Mouse (Mus musculus) thymus, adult 2 months (tissue): ENCODE measurements at regions not wholly inside any gene's neighbourhood (a gene's known extent, or its start where the extent isn't known, plus 50 kb on each side); places are given as distances from the start of the nearest gene placed in this dataset.

Experiments used
- DNase-seq: peaks from one replicate; pipeline ENCODE4 v3.0.0; 2021
- H3K27ac ChIP-seq: fragments of 200-500 bp; 2 replicates; pipeline ENCODE4 v1.5.1; 2012; ENCODE audit warnings: low read length, control low read depth; ENCODE audit not compliant: control insufficient read depth, insufficient read depth
- H3K27me3 ChIP-seq: fragments of 200-500 bp; 2 replicates; pipeline ENCODE4 v1.6.1; 2012; ENCODE audit warnings: mild to moderate bottlenecking, low read length, moderate library complexity, mixed read lengths; ENCODE audit not compliant: control insufficient read depth, insufficient read depth
- H3K36me3 ChIP-seq: fragments of 200-500 bp; 2 replicates; pipeline ENCODE4 v1.6.1; 2012; ENCODE audit warnings: mild to moderate bottlenecking, low read length, moderate library complexity; ENCODE audit not compliant: control insufficient read depth, insufficient read depth
- H3K4me1 ChIP-seq: fragments of 200-500 bp; replicated peaks from 2 replicates; pipeline ENCODE4 v1.6.1; 2012; ENCODE audit warnings: low read length; ENCODE audit not compliant: control insufficient read depth, insufficient read depth
- H3K4me3 ChIP-seq: fragments of 200-500 bp; 2 replicates; pipeline ENCODE4 v1.5.1; 2012; ENCODE audit warnings: mild to moderate bottlenecking, low read length, control low read depth, moderate library complexity; ENCODE audit not compliant: control insufficient read depth, insufficient read depth
- CTCF ChIP-seq: fragments of 200-500 bp; IDR thresholded peaks from 2 replicates; pipeline ENCODE4 v1.5.1; 2012; ENCODE audit warnings: mild to moderate bottlenecking, control low read depth, low read length, moderate library complexity, borderline replicate concordance; ENCODE audit not compliant: control insufficient read depth, poor library complexity, insufficient read depth; ENCODE audit errors: extremely low read depth
- POLR2A ChIP-seq: fragments of 200-500 bp; IDR thresholded peaks from 2 replicates; pipeline ENCODE4 v1.6.1; 2012; ENCODE audit warnings: mild to moderate bottlenecking, low read length, control low read depth, moderate library complexity; ENCODE audit not compliant: control insufficient read depth, poor library complexity, insufficient read depth; ENCODE audit errors: extremely low read depth
- WGBS: fragments of 180-500 bp; shearing (Covaris S2); methylation state at CpG from one replicate; pipeline ENCODE4 v1.1.7; 2018; 5-methylcytosine and 5-hydroxymethylcytosine counted together

DNA sequence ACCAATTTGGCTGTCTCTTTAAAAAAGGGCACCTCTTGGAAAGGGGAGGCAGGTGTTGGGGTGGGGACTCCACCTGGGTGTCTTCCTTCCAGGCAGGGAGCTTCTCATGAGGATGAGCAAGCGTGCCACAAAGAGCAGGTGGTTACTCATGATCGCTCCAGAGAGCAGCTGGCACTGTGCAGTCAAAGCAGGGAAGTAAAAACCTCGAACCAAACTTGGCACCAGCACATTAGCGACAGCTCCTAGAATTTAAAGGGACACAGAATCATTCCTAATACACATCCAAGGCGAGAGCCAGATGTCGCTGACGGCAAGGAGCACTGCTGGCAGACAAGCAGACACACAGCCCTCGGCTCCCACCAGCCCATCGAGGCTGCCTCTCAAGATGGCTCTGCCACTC lies 70.4 kb downstream of the Irx5 start:
- 71% methylated on average over 9 of the region's 9 CpGs for WGBS
- no peaks in the 10 kb centered on the region for H3K36me3 ChIP-seq

DNA sequence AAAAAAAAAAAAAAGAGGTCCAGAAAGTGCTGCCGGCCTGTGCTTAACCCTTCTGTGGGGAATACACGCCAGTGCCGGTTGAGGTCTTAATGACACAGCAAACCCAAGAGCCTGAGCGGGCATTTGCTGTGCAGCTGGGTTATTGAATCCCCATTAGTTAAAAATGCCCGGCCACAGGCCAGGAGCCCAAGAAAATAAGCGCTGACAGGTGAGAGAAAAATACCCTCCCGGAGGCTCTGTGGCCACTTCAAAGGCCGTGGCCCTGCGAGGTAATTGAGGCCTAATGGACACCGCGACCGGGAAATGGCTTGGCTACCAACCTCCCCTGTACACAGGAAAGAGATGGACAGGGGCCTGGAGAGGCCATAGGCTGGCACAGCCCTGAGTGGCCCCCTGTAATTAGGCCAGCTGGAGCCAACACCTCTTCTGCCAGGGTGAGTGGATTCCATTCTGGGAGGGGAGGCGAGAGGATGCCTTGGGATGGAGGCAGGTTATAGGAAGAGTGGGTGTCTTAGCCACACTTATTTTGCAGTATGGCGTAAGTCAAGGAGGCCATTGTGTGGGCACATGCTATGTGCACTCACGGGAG lies 79.7 kb downstream of the Irx5 start:
- no peak for DNase-seq
- Histone ChIP-seq H3K36me3 (no peaks in the 10 kb centered on the region), H3K4me3 (no peak overlapping the region), H3K27ac (no peak overlapping the region), H3K27me3 (no peaks in the 10 kb centered on the region), H3K4me1 (no peaks in the 10 kb centered on the region)
- no peak for TF ChIP-seq CTCF
- TF ChIP-seq POLR2A = no peak
- 84% methylated on average over 15 of the region's 15 CpGs for WGBS

More for the DNA sequence above, 70.4 kb downstream of the Irx5 start:
- H3K4me1 ChIP-seq = no peaks in the 10 kb centered on the region
- no peak overlapping the region for H3K4me3 ChIP-seq
- no peak overlapping the region for H3K27ac ChIP-seq
- no peaks in the 10 kb centered on the region for H3K27me3 ChIP-seq
- DNase-seq = no peak
- TF ChIP-seq POLR2A = no peak
- no peak for TF ChIP-seq CTCF

DNA sequence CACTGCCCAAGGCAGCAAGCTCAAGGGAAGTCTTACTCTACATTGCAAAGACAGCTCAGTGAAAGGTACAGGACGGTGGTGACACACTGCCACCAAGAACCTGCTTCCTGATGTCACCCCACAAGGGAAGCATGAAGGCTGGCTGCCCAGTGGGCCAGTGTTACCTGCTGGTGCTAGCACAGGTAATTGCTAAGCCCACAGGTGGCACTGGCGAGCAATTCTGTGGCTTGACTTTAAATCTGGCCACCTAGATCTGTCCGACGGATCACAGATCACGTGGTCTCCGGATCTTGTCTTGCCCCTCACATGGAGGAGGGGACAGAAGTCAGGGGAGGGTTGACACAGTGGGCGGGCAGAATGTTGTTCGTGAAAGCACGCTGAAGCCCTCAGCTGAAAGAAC lies 80.9 kb downstream of the Irx5 start:
- no peak overlapping the region for H3K27ac ChIP-seq
- DNase-seq = no peak
- TF ChIP-seq POLR2A (no peak), CTCF (no peak)

DNA sequence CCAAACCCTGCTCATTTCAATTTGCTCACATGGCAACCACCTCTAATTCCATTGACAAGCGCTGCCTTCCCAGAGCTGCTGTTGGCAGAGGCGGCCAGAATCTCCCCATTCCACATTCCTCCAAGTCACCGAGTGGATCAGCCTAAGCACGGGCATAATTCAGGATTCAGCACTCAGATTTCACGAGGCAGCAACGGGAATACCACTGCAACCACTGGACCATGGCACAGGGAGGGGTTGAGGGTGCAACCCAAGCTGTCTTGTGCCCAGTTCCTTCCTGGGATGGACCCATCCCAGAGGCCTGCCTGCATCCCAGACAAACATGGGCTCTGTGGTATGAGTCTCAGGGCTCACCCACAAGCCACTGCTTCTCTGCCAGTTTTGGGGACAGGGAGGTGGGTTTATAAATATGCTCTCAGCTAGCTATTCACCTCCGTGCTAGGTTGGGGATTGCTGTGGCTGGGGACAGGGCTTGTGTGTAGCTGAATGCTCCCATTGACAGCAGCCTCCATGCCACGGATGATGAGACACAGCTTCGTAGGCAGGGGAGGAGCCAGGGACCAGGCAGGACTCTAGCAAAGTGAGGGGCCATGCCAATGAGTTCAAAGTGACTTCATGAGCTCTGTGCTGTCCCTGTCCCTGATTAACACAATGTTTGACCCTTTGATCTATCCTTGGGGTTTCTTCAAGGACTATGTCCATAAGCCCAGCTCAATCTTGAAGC lies 82.5 kb downstream of the Irx5 start:
- Histone ChIP-seq H3K4me3 (no peak overlapping the region), H3K27ac (no peak overlapping the region), H3K27me3 (no peaks in the 10 kb centered on the region), H3K4me1 (no peaks in the 10 kb centered on the region), H3K36me3 (no peaks in the 10 kb centered on the region)
- DNase-seq = no peak
- TF ChIP-seq CTCF = no peak
- 79% methylated on average over 9 of the region's 9 CpGs for WGBS

More for the DNA sequence above, 80.9 kb downstream of the Irx5 start:
- 38% methylated on average over 9 of the region's 9 CpGs for WGBS
- Histone ChIP-seq H3K36me3 (no peaks in the 10 kb centered on the region), H3K4me3 (no peak overlapping the region), H3K27me3 (no peaks in the 10 kb centered on the region), H3K4me1 (no peaks in the 10 kb centered on the region)

DNA sequence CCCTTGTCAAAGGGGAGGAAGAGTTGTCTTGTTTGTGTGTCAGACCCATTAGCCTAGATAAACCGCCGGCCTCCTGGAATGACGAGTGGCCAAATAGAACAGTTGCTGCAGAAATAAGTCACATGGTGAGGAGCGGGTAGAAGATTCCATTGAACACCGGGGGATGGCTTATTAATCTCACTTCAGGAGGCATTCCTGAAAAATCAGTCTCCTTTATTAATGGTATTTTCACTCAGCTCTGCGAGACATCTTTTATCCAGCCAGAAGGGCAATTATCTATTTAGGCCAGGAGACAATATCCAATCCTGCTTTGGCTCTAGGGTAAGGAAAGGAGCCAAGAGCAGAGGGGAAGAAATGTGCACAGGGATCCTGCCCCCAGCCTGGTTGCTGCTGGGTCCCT lies 84.7 kb downstream of the Irx5 start:
- no peak overlapping the region for H3K4me3 ChIP-seq
- H3K36me3 ChIP-seq = no peaks in the 10 kb centered on the region
- TF ChIP-seq CTCF = no peak
- TF ChIP-seq POLR2A = no peak
- no peaks in the 10 kb centered on the region for H3K4me1 ChIP-seq
- H3K27me3 ChIP-seq = no peaks in the 10 kb centered on the region
- no peak overlapping the region for H3K27ac ChIP-seq
- no peak for DNase-seq
- WGBS = 93% methylated on average over 6 of the region's 6 CpGs

DNA sequence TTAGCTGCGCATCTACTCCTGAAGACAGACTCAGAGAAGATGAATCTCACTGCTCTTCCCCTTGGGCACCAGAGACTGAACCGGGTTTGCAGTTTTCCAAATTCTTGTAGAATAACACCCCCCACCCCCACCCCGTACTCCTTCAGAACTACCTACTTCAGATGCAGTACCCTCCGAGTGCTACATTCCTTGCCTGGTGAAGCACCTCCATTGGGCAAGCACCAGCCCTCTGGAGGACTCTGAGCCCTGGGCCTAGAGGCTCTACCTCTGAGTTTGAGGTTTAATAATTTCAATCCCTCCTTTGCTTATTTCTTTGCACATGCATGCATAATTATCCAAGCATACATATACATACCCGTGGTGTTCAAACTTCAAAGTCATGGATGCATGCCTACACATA lies 101.9 kb downstream of the Irx5 start:
- WGBS = 91% methylated on average over 5 of the region's 5 CpGs
- DNase-seq = no peak

More for the DNA sequence above, 101.9 kb downstream of the Irx5 start:
- H3K36me3 ChIP-seq = no peaks in the 10 kb centered on the region
- TF ChIP-seq POLR2A (no peak), CTCF (no peak)
- H3K4me3 ChIP-seq = no peak overlapping the region
- no peaks in the 10 kb centered on the region for H3K4me1 ChIP-seq
- H3K27me3 ChIP-seq = no peaks in the 10 kb centered on the region; the same call in 1 of the 2 replicates
- no peak overlapping the region for H3K27ac ChIP-seq
